ENCODE assay signal across 12 mouse cellular contexts in genomic region chr1:167374942-167375341, GRCm38 (mm10). TPM values are rescaled to one million over a fixed set of nuclear protein-coding genes. Genes with fewer than 3 reads are reported as not detected.
DNase-seq lines count a peak whose midpoint lies in the region; ATAC-seq and TF ChIP-seq lines count a peak whose summit lies in the region.
"Had no signal": no experiment of that assay in that cellular context is flagged by ENCODE, and none has a peak within 500 bp of the region (broad histone marks: within the 10 kb centered on the region; RNA-seq: fewer than 3 reads in every experiment).

No protein-coding gene starts in this region.

- no peak overlapping the region for H3K4me3 ChIP-seq in lung, embryonic 14.5 days (ENCODE audit: low read depth, low read length)
- H3K4me3 ChIP-seq in stomach, embryonic 15.5 days (replicated peaks), result no peak overlapping the region
- H3K4me3 ChIP-seq: heart, embryonic 15.5 days; hindbrain, embryonic 15.5 days; limb, embryonic 15.5 days had no signal

- H3K27me3 ChIP-seq in lung, embryonic 14.5 days (ENCODE audit: insufficient read depth, low read length), result no peaks in the 10 kb centered on the region
- H3K27me3 ChIP-seq in stomach, embryonic 15.5 days (replicated peaks), result no peaks in the 10 kb centered on the region
- H3K27me3 ChIP-seq: heart, embryonic 15.5 days; hindbrain, embryonic 15.5 days; limb, embryonic 15.5 days had no signal

- H3K4me2 ChIP-seq in lung, embryonic 14.5 days, result 0 out of 2 replicates have a peak overlapping the region, but pooled peaks have one; percentile 10
- H3K4me2 ChIP-seq in stomach, embryonic 15.5 days, result peak overlapping the region; percentile 30; the same call in 1 of the 2 replicates
- H3K4me2 ChIP-seq: heart, embryonic 15.5 days; hindbrain, embryonic 15.5 days; limb, embryonic 15.5 days had no signal

- ATAC-seq in lung, embryonic 14.5 days (ENCODE audit: insufficient read depth), result no peak
- ATAC-seq in stomach, embryonic 15.5 days (ENCODE audit: insufficient read depth, low FRiP score, low read depth), result no peak

- no peak for TF ChIP-seq CTCF in lung, embryonic 14.5 days (IDR thresholded peaks at IDR 0.05; ENCODE audit: low read depth)

- no peaks in the 10 kb centered on the region for H3K36me3 ChIP-seq in lung, embryonic 14.5 days (ENCODE audit: insufficient read depth)
- H3K36me3 ChIP-seq in stomach, embryonic 15.5 days, result peaks cover 11% of the 10 kb centered on the region; the same call in 1 of the 2 replicates

- H3K9ac ChIP-seq in lung, embryonic 14.5 days, result no peak overlapping the region
- no peak overlapping the region for H3K9ac ChIP-seq in stomach, embryonic 15.5 days
- H3K9ac ChIP-seq: heart, embryonic 15.5 days; hindbrain, embryonic 15.5 days; limb, embryonic 15.5 days had no signal

- H3K27ac ChIP-seq in lung, embryonic 14.5 days (ENCODE audit: low read depth), result no peak overlapping the region
- no peak overlapping the region for H3K27ac ChIP-seq in stomach, embryonic 15.5 days
- H3K27ac ChIP-seq: heart, embryonic 15.5 days; hindbrain, embryonic 15.5 days; limb, embryonic 15.5 days had no signal

- H3K9me3 ChIP-seq in lung, embryonic 14.5 days (ENCODE audit: low read depth, low read length), result no peaks in the 10 kb centered on the region
- H3K9me3 ChIP-seq in stomach, embryonic 15.5 days, result no peaks in the 10 kb centered on the region
- H3K9me3 ChIP-seq: heart, embryonic 15.5 days; hindbrain, embryonic 15.5 days; limb, embryonic 15.5 days had no signal

- 46% methylated on average over 2 of the region's 2 CpGs for WGBS in lung, embryonic 14.5 days
- WGBS in stomach, embryonic 15.5 days, result 44% methylated on average over 2 of the region's 2 CpGs

- no peaks in the 10 kb centered on the region for H3K4me1 ChIP-seq in lung, embryonic 14.5 days (ENCODE audit: insufficient read depth)
- H3K4me1 ChIP-seq in stomach, embryonic 15.5 days, result no peaks in the 10 kb centered on the region
- H3K4me1 ChIP-seq: heart, embryonic 15.5 days; hindbrain, embryonic 15.5 days; limb, embryonic 15.5 days had no signal

- DNase-seq in lung, embryonic 14.5 days, result no peak
- no peak for DNase-seq in lung, postnatal 14 days
- peak; percentile 60 for DNase-seq in kidney, adult 18-20 months
- peak; percentile 70 to 82 for DNase-seq in kidney, postnatal 25 days
- DNase-seq in layer of hippocampus, postnatal 10 days (ENCODE audit: low spot score in 2 of 2), result no peak
- DNase-seq in neural tube, embryonic 10.5 days (ENCODE audit: extremely low spot score, low spot score), result no peak
- no peak for DNase-seq in ovary, adult 18-20 months (ENCODE audit: low spot score)
- DNase-seq: cerebellum, postnatal 25 days had no signal

RNA-seq across cellular contexts. Expression of gene Mgst3, which starts 18.7 kb away (rescaled TPM):
- 45.5 and 46.6 TPM in 2 replicates for polyA plus RNA-seq in lung, embryonic 14.5 days (2014; fragmentation: Nextera tagmentation; extraction: Ambion mirVana)
- 184 and 224 TPM in 2 replicates for polyA plus RNA-seq in stomach, embryonic 15.5 days (2015; fragmentation: Nextera tagmentation; extraction: Ambion mirVana)
- total RNA-seq in layer of hippocampus, postnatal 10 days (2021), result 100 to 1,000 TPM; 127 to 141 TPM

RNA-seq across cellular contexts. Expression of gene Aldh9a1, which starts 25.2 kb away (rescaled TPM):
- 44.0 and 46.2 TPM in 2 replicates for polyA plus RNA-seq in lung, embryonic 14.5 days (2014; fragmentation: Nextera tagmentation; extraction: Ambion mirVana)
- polyA plus RNA-seq in stomach, embryonic 15.5 days (2015; fragmentation: Nextera tagmentation; extraction: Ambion mirVana), result 77.1 and 92.8 TPM in 2 replicates
- 10 to 100 TPM; 24.5 to 27.8 TPM for total RNA-seq in layer of hippocampus, postnatal 10 days (2021)

Comparison
In these comparisons a context has a peak if more than half of its experiments do, and no peak if none do; other contexts are left out.
1. DNase-seq: peak in kidney, adult 18-20 months (single experiment) and kidney, postnatal 25 days (2 of 2); none in lung, embryonic 14.5 days (single experiment), lung, postnatal 14 days (single experiment), layer of hippocampus, postnatal 10 days (0 of 2), neural tube, embryonic 10.5 days (single experiment) and ovary, adult 18-20 months (single experiment).